Mouse (Mus musculus) naive thymus-derived CD4-positive, alpha-beta T cell, adult 2 months (primary cell): Measurements from ENCODE around the gene Akt1s1.

Experiments
- DNase-seq: peaks from one replicate; pipeline ENCODE4 v3.0.0-alpha.2; 2011; ENCODE audit warnings: low read depth

Akt1s1 gene

DNA sequence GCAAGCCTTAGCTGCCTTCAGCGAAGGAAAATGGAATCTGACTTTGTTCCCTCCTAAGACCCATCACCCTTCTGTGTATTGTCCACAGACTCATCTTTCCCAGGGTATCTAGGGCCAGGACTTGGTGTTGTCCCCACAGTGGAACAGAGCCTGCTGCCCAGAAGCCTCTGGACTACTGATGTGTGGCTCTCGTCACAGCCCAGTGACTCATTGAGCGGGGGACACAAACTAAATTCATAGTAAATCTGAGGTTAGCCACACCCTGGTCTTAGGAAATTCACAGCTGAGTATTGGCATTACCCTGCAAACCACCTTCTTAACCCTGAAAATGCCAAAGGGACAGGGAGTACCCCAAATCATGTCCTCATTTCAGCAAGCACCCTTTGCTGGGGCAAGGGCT lies 22.0 kb upstream of the Akt1s1 start:
- no peak for DNase-seq

- DNase-seq = no peak
Measured at GRCm38 (mm10) chr7:44828706-44829105, 20.1 kb upstream of the Akt1s1 start.

DNA sequence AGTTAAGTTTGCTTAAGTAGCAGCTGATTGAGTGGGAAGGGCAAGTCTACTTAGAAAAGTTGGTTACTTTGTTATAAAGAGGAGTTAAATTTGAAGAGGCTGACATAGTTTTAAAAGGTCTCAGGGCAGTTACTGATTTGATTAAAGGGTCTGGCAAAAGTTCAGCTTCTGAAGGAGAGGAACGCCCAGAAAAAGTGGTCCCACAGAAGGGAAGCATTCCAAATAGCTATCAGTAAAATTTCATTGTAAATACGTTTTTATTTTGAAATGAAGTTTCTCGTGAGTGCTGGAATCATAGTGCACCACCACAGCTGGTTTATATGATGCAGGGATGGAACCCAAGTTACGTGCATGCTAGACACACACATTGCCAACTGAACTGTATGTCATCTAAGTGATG lies 16.0 kb upstream of the Akt1s1 start:
- no peak for DNase-seq

DNA sequence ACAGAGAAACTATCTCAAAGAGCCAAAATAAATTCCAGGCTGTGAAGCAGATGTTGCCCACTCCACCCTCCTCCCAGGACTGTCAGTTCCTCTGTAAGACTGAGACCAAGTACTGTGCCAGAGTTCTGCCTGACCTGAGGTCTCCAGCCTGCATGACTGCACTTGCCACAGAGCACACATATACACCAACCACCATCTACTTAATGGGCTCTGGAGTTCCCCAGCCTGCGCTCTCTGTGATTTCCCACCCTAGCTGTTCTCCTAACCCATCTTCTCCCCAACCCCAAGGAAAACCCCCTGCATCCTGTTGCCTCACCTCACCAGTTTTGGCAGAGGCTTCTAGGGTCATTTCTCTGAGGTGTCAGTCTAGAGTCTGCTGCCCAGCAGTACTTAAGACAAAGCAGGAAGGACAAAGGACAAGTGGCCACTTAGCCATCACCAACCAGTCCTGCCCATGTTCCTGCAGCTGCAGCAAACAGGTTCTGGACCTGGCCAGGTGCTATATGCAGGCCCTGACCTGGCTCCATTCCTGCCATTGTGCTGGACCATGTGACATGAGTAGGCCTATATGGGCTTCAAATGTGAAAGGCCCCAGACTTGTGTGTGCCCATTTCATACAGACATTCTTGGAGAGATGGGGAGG lies 13.3 kb upstream of the Akt1s1 start:
- DNase-seq = no peak

DNA sequence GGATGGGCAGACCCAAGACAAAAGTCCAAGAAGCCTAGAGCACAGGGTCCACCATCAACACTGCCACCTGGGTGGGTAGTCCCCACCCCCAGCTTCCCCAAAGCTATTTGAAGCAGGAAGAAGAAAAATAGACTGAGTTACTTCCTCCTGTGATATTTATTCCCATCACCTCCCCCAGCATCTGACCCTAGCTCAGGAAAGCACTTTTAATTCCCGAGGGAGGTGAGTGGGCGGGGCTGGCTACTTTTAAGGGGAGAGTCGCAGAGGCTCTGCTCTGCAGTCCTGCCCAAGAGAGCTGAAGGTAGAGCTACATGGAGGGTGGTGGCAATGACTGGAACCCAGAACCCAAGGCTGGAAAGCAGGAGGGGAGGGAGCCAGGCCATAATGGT lies 12.8 kb upstream of the Akt1s1 start:
- no peak for DNase-seq

DNA sequence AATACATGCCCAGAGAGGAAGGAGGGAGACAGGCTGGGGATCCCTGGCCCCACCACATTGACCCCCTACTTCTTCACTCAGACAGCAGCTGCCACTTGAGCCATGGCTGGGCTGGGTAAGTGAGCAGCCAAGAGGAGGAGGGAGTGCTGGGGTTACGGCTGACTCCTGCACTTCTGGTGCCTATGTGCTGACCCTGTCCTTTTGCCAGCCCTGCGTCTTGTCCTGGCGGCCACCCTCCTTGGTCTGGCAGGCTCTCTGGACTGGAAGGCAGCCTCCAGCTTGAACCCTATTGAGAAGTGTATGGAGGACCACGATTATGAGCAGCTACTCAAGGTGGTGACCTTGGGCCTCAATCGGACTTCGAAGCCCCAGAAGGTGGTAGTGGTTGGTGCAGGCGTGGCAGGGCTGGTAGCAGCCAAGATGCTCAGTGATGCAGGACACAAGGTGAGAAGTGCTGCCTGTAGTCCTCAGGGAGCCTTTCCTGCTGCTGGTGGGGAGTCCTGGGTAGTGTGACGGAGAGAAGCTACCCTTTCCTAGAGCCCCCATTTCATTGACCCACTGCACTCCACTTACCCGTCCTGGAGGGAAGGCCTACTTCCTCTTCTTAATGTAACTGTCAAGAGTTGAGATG lies 12.3 kb upstream of the Akt1s1 start:
- DNase-seq = no peak

- no peak for DNase-seq
Measured at GRCm38 (mm10) chr7:44838073-44838472, 10.7 kb upstream of the Akt1s1 start.

DNA sequence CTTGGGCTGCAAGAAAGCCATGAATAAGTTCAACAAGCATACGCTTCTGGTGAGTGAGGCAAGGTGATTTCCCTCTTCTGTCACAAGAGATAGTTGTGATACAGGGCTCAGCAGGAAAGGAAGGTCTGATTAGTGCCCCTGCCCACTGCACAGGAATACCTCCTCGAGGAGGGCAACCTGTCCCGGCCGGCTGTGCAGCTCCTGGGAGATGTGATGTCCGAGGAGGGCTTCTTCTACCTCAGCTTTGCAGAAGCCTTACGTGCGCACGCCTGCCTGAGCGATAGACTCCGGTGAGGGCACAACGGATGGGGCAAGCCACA lies 9.7 kb upstream of the Akt1s1 start:
- DNase-seq = no peak

DNA sequence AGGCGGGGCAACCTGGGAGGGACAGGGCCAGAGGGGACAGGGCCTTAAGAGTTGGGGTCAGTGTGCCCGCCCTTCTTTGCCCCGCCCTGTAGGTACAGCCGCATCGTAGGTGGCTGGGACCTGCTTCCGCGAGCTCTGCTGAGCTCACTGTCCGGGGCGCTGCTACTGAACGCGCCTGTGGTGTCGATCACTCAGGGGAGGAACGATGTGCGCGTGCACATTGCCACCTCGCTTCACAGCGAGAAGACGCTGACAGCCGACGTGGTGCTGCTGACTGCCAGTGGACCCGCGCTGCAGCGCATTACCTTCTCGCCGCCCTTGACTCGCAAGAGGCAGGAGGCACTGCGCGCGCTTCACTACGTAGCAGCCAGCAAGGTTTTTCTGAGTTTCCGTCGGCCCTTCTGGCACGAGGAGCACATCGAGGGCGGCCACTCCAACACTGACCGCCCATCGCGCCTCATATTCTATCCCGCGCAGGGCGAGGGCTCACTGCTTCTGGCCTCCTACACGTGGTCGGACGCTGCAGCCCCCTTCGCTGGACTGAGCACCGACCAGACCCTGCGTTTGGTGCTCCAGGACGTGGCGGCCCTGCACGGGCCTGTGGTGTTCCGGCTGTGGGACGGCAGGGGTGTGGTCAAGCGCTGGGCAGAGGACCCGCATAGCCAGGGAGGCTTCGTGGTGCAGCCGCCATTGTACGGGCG lies 9.2 kb upstream of the Akt1s1 start:
- peak; percentile 65 for DNase-seq

- DNase-seq = no peak
Measured at GRCm38 (mm10) chr7:44840426-44840825, 8.4 kb upstream of the Akt1s1 start.

- DNase-seq = no peak
Measured at GRCm38 (mm10) chr7:44841825-44842463, 6.8 kb upstream of the Akt1s1 start.

- no peak for DNase-seq
Measured at GRCm38 (mm10) chr7:44845006-44845405, 3.8 kb upstream of the Akt1s1 start.

GRCm38 (mm10) chr7:44846804-44847203 lies 2.0 kb upstream of the Akt1s1 start:
- no peak for DNase-seq

DNA sequence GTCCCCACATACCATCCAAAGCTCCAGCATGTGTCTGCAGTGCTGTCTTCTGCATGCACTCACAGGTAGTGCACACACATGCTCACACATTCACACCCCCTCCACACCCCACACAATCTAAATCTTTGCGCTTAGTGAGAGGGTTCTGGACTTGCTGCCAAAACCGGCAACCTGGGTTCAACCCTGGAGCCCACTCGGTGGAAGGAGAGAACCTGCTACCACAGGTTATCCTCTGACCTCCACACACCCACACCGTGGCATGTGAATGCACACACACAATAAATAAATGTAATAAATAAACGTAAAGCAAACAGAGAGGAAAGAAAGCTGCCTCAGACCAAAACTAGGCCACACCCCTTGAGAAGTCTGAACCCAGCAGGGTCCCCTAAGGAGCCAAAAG lies 1.0 kb upstream of the Akt1s1 start:
- DNase-seq = no peak

GRCm38 (mm10) chr7:44849416-44850111 lies 773 bp downstream of the Akt1s1 start:
- DNase-seq = peak; percentile 96

DNA sequence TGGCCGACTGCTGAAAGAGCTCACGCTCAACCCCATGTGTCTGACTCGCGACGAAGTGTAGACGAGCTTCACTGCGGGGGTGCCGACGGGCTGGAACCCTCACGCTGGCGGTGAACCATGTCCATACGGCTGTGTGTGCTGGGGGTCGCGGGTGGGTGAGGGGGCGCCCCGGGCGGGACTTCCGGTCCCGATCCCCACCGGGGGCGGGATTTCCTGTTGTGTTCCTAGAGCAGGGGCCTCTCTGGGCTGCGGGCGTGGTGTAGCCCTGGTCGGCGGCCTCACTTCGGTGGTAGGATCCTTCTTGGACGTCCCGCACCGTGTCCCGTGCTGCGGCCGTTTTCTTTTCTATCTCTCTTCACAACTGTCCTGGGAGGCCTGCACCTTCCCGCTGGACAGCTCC lies 1.4 kb downstream of the Akt1s1 start:
- DNase-seq = no peak

- DNase-seq = no peak
Measured at GRCm38 (mm10) chr7:44850789-44851624, 2.2 kb downstream of the Akt1s1 start.

- no peak for DNase-seq
Measured at GRCm38 (mm10) chr7:44851625-44852234, 2.9 kb downstream of the Akt1s1 start.

GRCm38 (mm10) chr7:44852259-44853027 lies 3.7 kb downstream of the Akt1s1 start:
- no peak for DNase-seq

DNA sequence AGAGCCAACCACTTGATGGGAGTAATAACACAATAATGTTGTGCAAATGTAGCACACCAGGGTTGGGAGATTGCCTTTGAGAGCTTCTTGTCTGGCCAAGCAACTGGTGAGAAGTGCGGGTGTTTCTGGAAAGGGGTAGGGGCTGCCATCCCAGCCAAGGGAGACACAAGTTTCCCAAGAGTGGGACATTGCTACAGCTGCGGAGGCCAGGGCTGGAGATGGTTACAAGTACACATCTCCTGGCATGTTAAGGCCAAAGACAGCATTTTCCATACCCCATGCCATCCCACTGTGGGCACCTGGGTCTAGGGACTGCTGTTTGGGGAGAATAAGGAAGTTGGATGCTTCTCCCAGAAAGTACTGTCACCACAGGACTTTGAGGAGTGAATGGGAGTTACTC lies 4.3 kb downstream of the Akt1s1 start:
- no peak for DNase-seq
